Mouse (Mus musculus) midbrain, embryonic 16.5 days (tissue): Measurements from ENCODE around the gene Paqr8. TPM values are rescaled to one million over a fixed set of nuclear protein-coding genes. Genes with fewer than 3 reads are reported as not detected.
"Not testable (repeated sequence)": the region's sequence is repeated elsewhere in the genome, so short reads cannot be mapped to it uniquely, and the experiment has no call there.

Experiments
- ATAC-seq: fragments of 200-750 bp; cut with Nextera tagmentation; 2 replicates; pipeline ENCODE4 v1.8.0; 2017; ENCODE audit warnings: moderate TSS enrichment
- H3K27ac ChIP-seq: fragments of 300-500 bp; sonication (generic); 2 replicates; pipeline ENCODE4 v1.5.1; 2014; ENCODE audit warnings: mild to moderate bottlenecking, low read length, mixed read lengths
- H3K27me3 ChIP-seq: fragments of 300-500 bp; sonication (generic); 2 replicates; pipeline ENCODE4 v1.6.1; 2014; ENCODE audit warnings: low read depth, low read length, mixed read lengths; ENCODE audit not compliant: control insufficient read depth, insufficient read depth
- H3K36me3 ChIP-seq: fragments of 300-500 bp; sonication (generic); 2 replicates; pipeline ENCODE4 v1.6.1; 2014; ENCODE audit warnings: mild to moderate bottlenecking, low read length, moderate library complexity, mixed read lengths; ENCODE audit not compliant: control insufficient read depth, insufficient read depth
- H3K4me1 ChIP-seq: fragments of 300-500 bp; sonication (generic); 2 replicates; pipeline ENCODE4 v1.6.1; 2014; ENCODE audit warnings: mild to moderate bottlenecking, low read length, mixed read lengths; ENCODE audit not compliant: control insufficient read depth, insufficient read depth
- H3K4me2 ChIP-seq: fragments of 300-500 bp; sonication (generic); 2 replicates; pipeline ENCODE4 v1.6.1; 2014; ENCODE audit warnings: mild to moderate bottlenecking, low read length, mixed read lengths
- H3K4me3 ChIP-seq: fragments of 300-500 bp; sonication (generic); 2 replicates; pipeline ENCODE4 v1.5.1; 2014; ENCODE audit warnings: low read depth, mild to moderate bottlenecking, low read length, moderate library complexity, mixed read lengths
- H3K9ac ChIP-seq: fragments of 300-500 bp; sonication (generic); 2 replicates; pipeline ENCODE4 v1.6.1; 2014; ENCODE audit warnings: low read depth, low read length, mixed read lengths
- H3K9me3 ChIP-seq: fragments of 300-500 bp; sonication (generic); replicated peaks from 2 replicates; pipeline ENCODE4 v1.6.1; 2014; ENCODE audit warnings: mild to moderate bottlenecking, low read length, mixed read lengths; ENCODE audit not compliant: control insufficient read depth, poor library complexity, severe bottlenecking
- WGBS: fragments of 180-500 bp; shearing (Covaris S2); extraction: QIAGEN DNeasy Blood & Tissue Kit; methylation state at CpG from one replicate; pipeline ENCODE4 v1.1.7; 2014; 5-methylcytosine and 5-hydroxymethylcytosine counted together
- polyA plus RNA-seq: library from polyadenylated mRNA; unstranded; fragments of >200 nt; fragmentation: Nextera tagmentation; extraction: Ambion mirVana; gene quantifications from 2 replicates; pipeline ENCODE4 v1.2.1, GENCODE M21; 2015

The Paqr8 gene
- polyA plus RNA-seq, 1 experiment from 2014 or later: 33.7 TPM

GRCm38 (mm10) chr1:20919728-20920127 is 29.3 kb downstream of the Paqr8 start:
- Histone ChIP-seq H3K9ac (no peak overlapping the region; the same call in 1 of the 2 replicates), H3K27me3 (no peaks in the 10 kb centered on the region), H3K9me3 (no peaks in the 10 kb centered on the region), H3K36me3 (no peaks in the 10 kb centered on the region), H3K27ac (no peak overlapping the region), H3K4me1 (peaks cover 10% of the 10 kb centered on the region), H3K4me3 (no peak overlapping the region), H3K4me2 (no peak overlapping the region)
- no peak for ATAC-seq
- 65% methylated on average over 2 of the region's 2 CpGs for WGBS

- Histone ChIP-seq H3K9ac (no peak overlapping the region), H3K36me3 (no peaks in the 10 kb centered on the region), H3K4me1 (peaks cover 10% of the 10 kb centered on the region), H3K4me3 (no peak overlapping the region), H3K27ac (no peak overlapping the region), H3K4me2 (no peak overlapping the region), H3K9me3 (no peaks in the 10 kb centered on the region), H3K27me3 (no peaks in the 10 kb centered on the region)
- peak; percentile 26; the same call in 1 of the 2 replicates for ATAC-seq
- 80% methylated on average over 10 of the region's 10 CpGs for WGBS
Measured at GRCm38 (mm10) chr1:20921081-20921528, 30.7 kb downstream of the Paqr8 start.

GRCm38 (mm10) chr1:20922612-20923399 is 32.4 kb downstream of the Paqr8 start:
- 57% methylated on average over 11 of the region's 11 CpGs for WGBS
- Histone ChIP-seq H3K9ac (no peak overlapping the region), H3K27me3 (no peaks in the 10 kb centered on the region), H3K36me3 (no peaks in the 10 kb centered on the region), H3K9me3 (no peaks in the 10 kb centered on the region), H3K4me1 (peaks cover 10% of the 10 kb centered on the region), H3K4me2 (no peak overlapping the region), H3K27ac (peak overlapping the region; percentile 36), H3K4me3 (no peak overlapping the region)
- peak; percentile 33; the same call in 1 of the 2 replicates for ATAC-seq

- 87% methylated on average over 7 of the region's 7 CpGs for WGBS
- H3K4me1 ChIP-seq, H3K4me3 ChIP-seq, H3K27me3 ChIP-seq, H3K27ac ChIP-seq, ATAC-seq, H3K9me3 ChIP-seq, H3K9ac ChIP-seq, H3K4me2 ChIP-seq, H3K36me3 ChIP-seq: not testable (repeated sequence)
Measured at GRCm38 (mm10) chr1:20925324-20925723, 34.9 kb downstream of the Paqr8 start.

- no peaks in the 10 kb centered on the region for H3K36me3 ChIP-seq
- no peak overlapping the region for H3K27ac ChIP-seq
- no peaks in the 10 kb centered on the region for H3K9me3 ChIP-seq
- peaks cover 6% of the 10 kb centered on the region for H3K4me1 ChIP-seq
- H3K9ac ChIP-seq: no peak overlapping the region
- no peak overlapping the region for H3K4me2 ChIP-seq
- no peaks in the 10 kb centered on the region for H3K27me3 ChIP-seq
- WGBS: 96% methylated on average over 4 of the region's 4 CpGs
- no peak overlapping the region for H3K4me3 ChIP-seq
- no peak for ATAC-seq
Measured at GRCm38 (mm10) chr1:20925926-20926325, 35.5 kb downstream of the Paqr8 start.

- 87% methylated on average over 3 of the region's 4 CpGs for WGBS
- Histone ChIP-seq H3K27me3 (no peaks in the 10 kb centered on the region), H3K9ac (no peak overlapping the region), H3K4me1 (peaks cover 6% of the 10 kb centered on the region), H3K4me3 (no peak overlapping the region), H3K4me2 (no peak overlapping the region), H3K9me3 (no peaks in the 10 kb centered on the region), H3K27ac (no peak overlapping the region), H3K36me3 (no peaks in the 10 kb centered on the region)
- ATAC-seq: no peak
Measured at GRCm38 (mm10) chr1:20926376-20926775, 36.0 kb downstream of the Paqr8 start.

- Histone ChIP-seq H3K9ac (no peak overlapping the region), H3K4me1 (no peaks in the 10 kb centered on the region), H3K4me3 (no peak overlapping the region), H3K4me2 (no peak overlapping the region), H3K36me3 (no peaks in the 10 kb centered on the region), H3K27me3 (no peaks in the 10 kb centered on the region), H3K9me3 (no peaks in the 10 kb centered on the region), H3K27ac (no peak overlapping the region)
- 92% methylated on average over 4 of the region's 4 CpGs for WGBS
- no peak for ATAC-seq
Measured at GRCm38 (mm10) chr1:20928487-20928886, 38.1 kb downstream of the Paqr8 start.

- Histone ChIP-seq H3K9ac (no peak overlapping the region), H3K9me3 (no peaks in the 10 kb centered on the region), H3K27me3 (no peaks in the 10 kb centered on the region), H3K4me1 (no peaks in the 10 kb centered on the region), H3K27ac (no peak overlapping the region), H3K36me3 (peaks cover 8% of the 10 kb centered on the region), H3K4me2 (no peak overlapping the region), H3K4me3 (no peak overlapping the region)
- ATAC-seq: peak; percentile 84
- 27% methylated on average over 7 of the region's 7 CpGs for whole genome bisulfite sequencing
Measured at GRCm38 (mm10) chr1:20933457-20933856, 43.1 kb downstream of the Paqr8 start.

- no peaks in the 10 kb centered on the region for H3K4me1 ChIP-seq
- ATAC-seq: no peak
- H3K4me3 ChIP-seq: no peak overlapping the region
- H3K9me3 ChIP-seq: no peaks in the 10 kb centered on the region
- WGBS: 88% methylated on average over 22 of the region's 22 CpGs
- no peak overlapping the region for H3K4me2 ChIP-seq
- peaks cover 8% of the 10 kb centered on the region for H3K36me3 ChIP-seq
- H3K9ac ChIP-seq: no peak overlapping the region
- H3K27ac ChIP-seq: no peak overlapping the region
- no peaks in the 10 kb centered on the region for H3K27me3 ChIP-seq
Measured at GRCm38 (mm10) chr1:20935106-20935505, 44.7 kb downstream of the Paqr8 start.
